Mouse (Mus musculus) embryonic facial prominence, embryonic 13.5 days (tissue): Measurements from ENCODE around the gene Wdr70. TPM values are rescaled to one million over a fixed set of nuclear protein-coding genes. Genes with fewer than 3 reads are reported as not detected.

Experiments
- ATAC-seq: fragments of 200-750 bp; cut with Nextera tagmentation; 2 replicates; pipeline ENCODE4 v1.8.0; 2017; ENCODE audit warnings: low read depth; ENCODE audit not compliant: insufficient number of reproducible peaks, insufficient read depth, low FRiP score, low TSS enrichment
- H3K27ac ChIP-seq: fragments of 300-500 bp; sonication (generic); 2 replicates; pipeline ENCODE4 v1.5.1; 2015; ENCODE audit warnings: moderate library complexity, mild to moderate bottlenecking, inconsistent platforms
- H3K27me3 ChIP-seq: fragments of 300-500 bp; sonication (generic); 2 replicates; pipeline ENCODE4 v1.6.1; 2015; ENCODE audit warnings: mild to moderate bottlenecking, inconsistent platforms
- H3K36me3 ChIP-seq: fragments of 300-500 bp; sonication (generic); 2 replicates; pipeline ENCODE4 v1.6.1; 2015; ENCODE audit warnings: mild to moderate bottlenecking, inconsistent platforms
- H3K4me1 ChIP-seq: fragments of 300-500 bp; sonication (generic); 2 replicates; pipeline ENCODE4 v1.6.1; 2015; ENCODE audit warnings: inconsistent platforms
- H3K4me2 ChIP-seq: fragments of 300-500 bp; sonication (generic); 2 replicates; pipeline ENCODE4 v1.6.1; 2015; ENCODE audit warnings: moderate library complexity, mild to moderate bottlenecking, inconsistent platforms
- H3K4me3 ChIP-seq: fragments of 300-500 bp; sonication (generic); 2 replicates; pipeline ENCODE4 v1.5.1; 2015; ENCODE audit warnings: mild to moderate bottlenecking, inconsistent platforms
- H3K9ac ChIP-seq: fragments of 300-500 bp; sonication (generic); 2 replicates; pipeline ENCODE4 v1.6.1; 2015; ENCODE audit warnings: mild to moderate bottlenecking, inconsistent platforms
- H3K9me3 ChIP-seq: fragments of 300-500 bp; sonication (generic); 2 replicates; pipeline ENCODE4 v1.6.1; 2016; ENCODE audit warnings: inconsistent platforms
- WGBS: fragments of 180-500 bp; shearing (Covaris S2); methylation state at CpG from one replicate; pipeline ENCODE4 v1.1.7; 2015; ENCODE audit warnings: mixed read lengths; 5-methylcytosine and 5-hydroxymethylcytosine counted together
- polyA plus RNA-seq: library from polyadenylated mRNA; unstranded; fragments of >200 nt; fragmentation: Nextera tagmentation; extraction: Ambion mirVana; gene quantifications from 2 replicates; pipeline ENCODE4 v1.2.1, GENCODE M21; 2015

The Wdr70 gene
- polyA plus RNA-seq, 1 experiment from 2014 or later: 65.9 TPM

DNA sequence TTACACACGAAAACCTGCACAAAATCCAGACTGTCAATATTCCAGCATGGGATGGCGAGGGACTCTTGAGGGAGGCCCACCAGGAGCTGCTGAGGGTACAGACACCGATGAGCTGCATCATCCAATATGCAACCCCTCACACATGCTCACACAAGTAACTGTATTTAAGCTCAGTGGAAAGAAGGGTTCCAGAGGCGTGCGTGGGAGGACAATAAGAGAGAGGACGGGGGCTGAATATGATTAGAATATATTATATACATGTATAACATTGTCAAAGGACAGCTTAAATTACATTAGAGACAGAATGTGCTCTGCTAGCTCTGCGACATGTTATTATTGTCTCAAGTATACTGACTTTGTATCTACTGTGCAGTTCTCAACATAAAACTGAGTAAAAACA, 87.6 kb downstream of the Wdr70 start:
- no peaks in the 10 kb centered on the region for H3K9me3 ChIP-seq
- H3K4me1 ChIP-seq: 0 out of 2 replicates have a peak, but pooled peaks cover 2% of the 10 kb centered on the region
- H3K9ac ChIP-seq: no peak overlapping the region
- WGBS: 82% methylated on average over 7 of the region's 7 CpGs
- H3K36me3 ChIP-seq: no peaks in the 10 kb centered on the region
- no peak overlapping the region for H3K27ac ChIP-seq
- H3K4me3 ChIP-seq: no peak overlapping the region
- no peaks in the 10 kb centered on the region for H3K27me3 ChIP-seq
- no peak overlapping the region for H3K4me2 ChIP-seq
- no peak for ATAC-seq

DNA sequence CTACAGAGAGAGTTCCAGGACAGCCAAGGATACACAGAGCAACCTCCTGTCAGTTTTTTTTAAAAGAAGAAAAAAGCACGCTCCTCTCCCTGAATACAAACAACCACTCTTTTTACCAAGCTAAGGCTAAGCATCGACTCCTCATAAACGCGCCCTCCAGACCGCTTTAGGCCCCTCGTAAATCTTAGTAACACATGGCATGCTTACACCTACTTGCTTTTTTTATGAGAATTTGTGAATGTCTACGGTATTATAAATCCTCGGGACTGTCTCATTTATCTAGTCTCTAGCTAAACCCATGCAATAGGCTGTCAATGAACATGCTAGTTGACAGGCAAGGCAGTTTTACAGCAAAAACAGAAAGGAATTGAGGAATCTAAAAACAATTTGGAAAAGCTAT, 91.6 kb downstream of the Wdr70 start:
- Histone ChIP-seq H3K9me3 (no peaks in the 10 kb centered on the region), H3K4me3 (no peak overlapping the region), H3K4me1 (no peaks in the 10 kb centered on the region), H3K4me2 (no peak overlapping the region), H3K27ac (no peak overlapping the region), H3K36me3 (no peaks in the 10 kb centered on the region), H3K27me3 (no peaks in the 10 kb centered on the region), H3K9ac (no peak overlapping the region)
- WGBS: 93% methylated on average over 8 of the region's 8 CpGs
- no peak for ATAC-seq

DNA sequence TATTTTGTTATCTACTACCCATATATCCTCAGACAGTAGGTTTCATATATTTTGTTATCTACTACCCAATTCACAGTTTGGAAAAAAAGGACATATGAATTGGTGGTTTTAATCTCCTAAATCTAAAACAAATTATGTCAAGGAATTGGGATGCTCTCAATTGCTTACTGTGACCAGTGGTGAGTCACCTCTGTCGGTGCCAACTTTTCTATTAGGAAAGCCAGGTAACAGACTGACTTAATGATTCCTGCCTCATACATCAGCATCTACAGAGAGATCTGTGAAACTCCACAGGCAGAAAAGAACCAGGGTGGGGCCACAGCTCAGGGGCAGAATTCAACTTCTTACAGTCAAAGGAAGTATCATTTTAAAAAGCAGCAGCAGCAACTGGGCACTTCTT, 93.0 kb downstream of the Wdr70 start:
- Histone ChIP-seq H3K9me3 (no peaks in the 10 kb centered on the region), H3K4me2 (no peak overlapping the region), H3K27ac (no peak overlapping the region), H3K9ac (no peak overlapping the region), H3K36me3 (no peaks in the 10 kb centered on the region), H3K4me3 (no peak overlapping the region), H3K4me1 (no peaks in the 10 kb centered on the region), H3K27me3 (no peaks in the 10 kb centered on the region)
- 97% methylated on average over 1 of the region's 1 CpGs for WGBS
- no peak for ATAC-seq

DNA sequence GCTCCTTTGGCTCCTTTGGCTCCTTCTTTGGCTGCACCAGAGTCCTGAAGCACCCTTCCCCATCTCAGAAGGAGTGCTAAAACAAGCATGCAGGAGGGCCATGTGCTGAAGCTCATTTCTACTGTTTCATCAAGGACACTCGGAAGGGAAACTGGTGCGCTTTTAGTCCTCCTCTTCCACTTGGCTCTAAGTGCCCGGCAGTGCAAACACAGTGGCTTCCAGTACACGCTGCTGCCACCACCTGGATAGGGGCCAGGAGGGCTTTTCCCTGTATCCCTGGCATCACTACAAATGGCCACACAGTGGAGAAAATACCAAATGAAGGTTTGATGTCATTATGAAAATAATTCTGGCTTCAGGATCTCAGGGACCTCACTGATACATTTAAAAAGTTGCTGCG, 93.5 kb downstream of the Wdr70 start:
- H3K9ac ChIP-seq: no peak overlapping the region
- no peak overlapping the region for H3K4me3 ChIP-seq
- H3K36me3 ChIP-seq: no peaks in the 10 kb centered on the region
- H3K27me3 ChIP-seq: no peaks in the 10 kb centered on the region
- WGBS: 68% methylated on average over 5 of the region's 5 CpGs
- no peak for ATAC-seq
- no peaks in the 10 kb centered on the region for H3K4me1 ChIP-seq
- H3K4me2 ChIP-seq: no peak overlapping the region
- H3K9me3 ChIP-seq: no peaks in the 10 kb centered on the region
- no peak overlapping the region for H3K27ac ChIP-seq

DNA sequence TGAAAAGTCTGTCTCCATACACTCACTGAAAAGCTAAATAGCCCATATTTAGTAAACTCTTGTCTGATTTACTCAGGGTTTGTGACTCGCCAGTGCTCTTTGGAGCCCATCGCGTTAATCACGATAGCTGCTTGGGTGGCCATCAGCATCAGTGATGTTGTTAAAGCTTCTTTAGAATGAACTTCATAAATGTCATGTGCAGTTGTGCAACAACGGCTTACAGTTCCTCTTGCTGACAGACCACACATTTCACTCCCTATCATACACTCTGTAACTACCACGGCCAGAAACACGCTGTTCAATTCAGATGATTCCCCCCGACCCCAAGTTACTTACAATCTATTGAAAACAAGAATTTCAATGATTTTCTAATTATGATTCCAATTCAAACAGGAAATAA, 95.2 kb downstream of the Wdr70 start:
- ATAC-seq: no peak
- Histone ChIP-seq H3K4me3 (no peak overlapping the region), H3K9ac (no peak overlapping the region), H3K4me2 (no peak overlapping the region), H3K4me1 (no peaks in the 10 kb centered on the region), H3K27ac (no peak overlapping the region), H3K36me3 (no peaks in the 10 kb centered on the region), H3K27me3 (no peaks in the 10 kb centered on the region), H3K9me3 (no peaks in the 10 kb centered on the region)
- WGBS: 88% methylated on average over 8 of the region's 8 CpGs

DNA sequence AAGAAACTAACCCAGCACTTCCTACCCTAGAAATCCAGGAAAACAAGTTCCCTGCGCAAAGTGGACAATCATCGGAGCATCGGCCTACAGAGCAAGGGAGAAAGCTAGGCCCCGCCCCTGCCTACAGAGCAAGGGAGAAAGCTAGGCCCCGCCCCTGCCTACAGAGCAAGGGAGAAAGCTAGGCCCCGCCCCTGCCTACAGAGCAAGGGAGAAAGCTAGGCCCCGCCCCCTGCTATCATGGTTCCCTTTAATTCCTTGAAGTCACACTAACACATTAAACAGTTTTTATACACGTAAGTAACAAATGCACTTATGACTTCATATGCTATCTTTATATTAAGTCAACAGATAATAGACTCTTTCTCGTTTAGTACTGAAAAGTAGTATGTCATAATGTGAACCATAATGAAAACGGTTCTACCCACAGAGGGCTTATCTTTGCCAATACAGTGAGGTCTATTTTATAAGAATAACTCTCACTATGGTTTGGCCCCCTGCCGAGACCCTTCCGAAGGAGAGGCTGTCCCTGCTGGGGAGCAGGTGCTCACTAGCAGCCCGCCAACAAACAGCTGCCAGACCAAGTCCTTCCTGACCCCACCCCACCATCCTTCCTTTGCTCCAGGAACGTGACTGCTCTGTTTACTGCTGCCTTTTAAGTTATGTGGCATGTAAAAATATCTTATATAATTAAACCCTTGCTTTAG, 100.0 kb downstream of the Wdr70 start:
- no peak overlapping the region for H3K4me3 ChIP-seq
- ATAC-seq: no peak
- H3K27me3 ChIP-seq: no peaks in the 10 kb centered on the region
- H3K9ac ChIP-seq: no peak overlapping the region
- no peaks in the 10 kb centered on the region for H3K36me3 ChIP-seq
- WGBS: 59% methylated on average over 14 of the region's 14 CpGs
- H3K4me1 ChIP-seq: peaks cover 4% of the 10 kb centered on the region
- H3K9me3 ChIP-seq: no peaks in the 10 kb centered on the region
- no peak overlapping the region for H3K4me2 ChIP-seq
- no peak overlapping the region for H3K27ac ChIP-seq

DNA sequence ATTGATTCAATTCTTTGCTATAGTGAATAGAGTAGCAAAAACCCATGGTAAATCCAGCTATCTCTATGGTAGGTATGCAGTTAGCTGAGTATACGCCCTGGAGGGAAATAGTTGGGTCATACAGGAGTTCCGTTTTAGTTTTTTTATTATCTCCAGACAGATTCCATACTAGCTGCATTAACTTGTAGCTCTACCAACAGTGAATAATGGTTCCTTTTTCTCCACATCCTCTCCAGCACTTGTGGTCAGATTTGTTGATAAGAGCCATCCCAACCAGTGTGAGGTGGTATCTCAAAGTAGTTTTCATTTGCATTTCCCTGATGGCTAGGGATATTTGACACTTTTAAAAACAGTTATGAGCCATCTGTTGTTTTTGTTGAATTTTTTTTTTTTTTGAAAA, 100.9 kb downstream of the Wdr70 start:
- Histone ChIP-seq H3K4me2 (no peak overlapping the region), H3K9me3 (no peaks in the 10 kb centered on the region), H3K27ac (no peak overlapping the region), H3K36me3 (no peaks in the 10 kb centered on the region), H3K27me3 (no peaks in the 10 kb centered on the region), H3K4me3 (no peak overlapping the region), H3K9ac (no peak overlapping the region), H3K4me1 (peaks cover 12% of the 10 kb centered on the region)
- no peak for ATAC-seq
- WGBS: 56% methylated on average over 2 of the region's 2 CpGs

DNA sequence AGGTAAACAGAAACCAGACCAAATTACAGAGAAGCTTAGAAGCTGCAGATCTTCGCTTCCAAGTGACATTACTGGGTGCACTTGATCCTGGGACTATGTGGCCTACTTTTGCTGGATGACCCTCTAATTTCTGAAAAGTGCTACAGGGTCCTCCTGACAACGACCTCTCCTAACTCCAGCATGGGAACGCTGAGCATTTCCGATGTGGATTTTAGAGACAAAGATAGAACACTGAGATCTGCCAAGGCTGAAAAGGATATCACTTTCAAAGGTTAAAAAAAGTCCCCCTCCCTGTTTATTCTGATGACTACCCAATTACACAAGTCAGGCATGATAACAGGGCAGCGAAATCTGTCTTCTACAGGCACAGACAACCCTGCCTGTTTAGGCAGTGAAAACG, 105.3 kb downstream of the Wdr70 start:
- Histone ChIP-seq H3K9me3 (no peaks in the 10 kb centered on the region), H3K9ac (no peak overlapping the region), H3K27me3 (no peaks in the 10 kb centered on the region), H3K4me2 (no peak overlapping the region), H3K36me3 (no peaks in the 10 kb centered on the region), H3K4me1 (peaks cover 13% of the 10 kb centered on the region), H3K4me3 (no peak overlapping the region), H3K27ac (no peak overlapping the region)
- 58% methylated on average over 6 of the region's 6 CpGs for WGBS
- ATAC-seq: no peak

DNA sequence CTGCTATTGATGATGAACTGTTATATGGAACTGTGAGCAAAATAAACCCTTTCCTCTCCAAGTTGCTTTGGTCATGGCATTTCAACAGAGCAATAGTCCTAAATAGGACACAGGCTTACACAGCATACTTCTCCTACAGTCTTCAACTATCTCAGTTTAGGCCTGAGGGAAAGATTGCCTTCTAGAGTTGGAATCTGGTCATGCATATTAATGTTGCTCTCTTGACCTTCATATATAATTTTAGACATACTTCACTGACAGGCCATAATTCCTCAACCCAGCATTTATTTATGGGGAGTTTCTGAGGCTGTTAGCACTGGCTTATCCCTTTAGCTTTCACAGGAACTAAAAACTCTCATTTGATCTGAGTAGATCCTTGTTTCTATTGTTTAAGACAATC, 108.9 kb downstream of the Wdr70 start:
- Histone ChIP-seq H3K9me3 (no peaks in the 10 kb centered on the region), H3K27ac (no peak overlapping the region), H3K4me1 (peaks cover 19% of the 10 kb centered on the region), H3K9ac (no peak overlapping the region), H3K4me3 (no peak overlapping the region), H3K36me3 (no peaks in the 10 kb centered on the region), H3K4me2 (no peak overlapping the region), H3K27me3 (no peaks in the 10 kb centered on the region)
- no peak for ATAC-seq

DNA sequence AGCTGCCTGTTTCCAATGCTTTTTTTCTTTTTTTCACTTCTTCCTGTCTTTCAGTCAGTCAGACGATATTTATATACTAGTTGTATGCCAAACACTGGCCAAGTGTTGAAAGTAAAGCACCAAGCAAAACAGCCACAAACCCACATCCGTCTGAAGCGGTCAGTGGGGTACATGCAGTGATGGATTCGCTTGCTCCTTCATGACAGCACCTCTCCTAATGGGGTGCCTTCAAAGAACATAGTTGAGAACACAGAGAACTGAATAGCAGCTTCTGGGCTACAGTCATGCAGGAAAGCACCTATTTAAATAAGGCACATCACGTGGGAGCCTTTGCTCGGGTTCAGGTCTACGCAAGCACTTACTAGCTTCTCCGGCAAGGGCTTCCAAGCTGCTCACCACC, 111.6 kb downstream of the Wdr70 start:
- no peaks in the 10 kb centered on the region for H3K27me3 ChIP-seq
- ATAC-seq: no peak
- WGBS: 91% methylated on average over 8 of the region's 8 CpGs

DNA sequence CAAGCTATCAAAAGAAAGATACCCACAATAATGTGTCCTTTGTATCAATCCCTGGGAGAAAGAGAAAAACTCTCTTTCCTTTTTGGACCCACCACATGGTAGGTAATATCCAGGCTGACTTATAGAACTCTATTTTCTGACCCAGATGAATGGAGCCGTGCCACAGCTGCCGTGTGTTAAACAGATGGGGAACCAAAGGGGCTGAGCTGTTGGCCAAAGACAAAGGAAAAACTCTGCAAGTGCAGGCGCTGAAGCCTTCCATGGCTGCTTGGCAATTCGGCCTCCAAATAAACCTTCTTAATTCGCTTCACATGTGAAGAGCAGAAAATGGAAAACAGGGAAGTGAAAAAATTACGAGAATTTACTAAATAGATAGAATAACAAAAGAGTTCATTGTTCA, 112.7 kb downstream of the Wdr70 start:
- no peak overlapping the region for H3K27ac ChIP-seq
- WGBS: 31% methylated on average over 6 of the region's 6 CpGs
- 0 out of 2 replicates have a peak, but pooled peaks cover 5% of the 10 kb centered on the region for H3K4me1 ChIP-seq
- H3K36me3 ChIP-seq: 0 out of 2 replicates have a peak, but pooled peaks cover 4% of the 10 kb centered on the region
- H3K4me2 ChIP-seq: no peak overlapping the region
- H3K9me3 ChIP-seq: no peaks in the 10 kb centered on the region
- H3K9ac ChIP-seq: no peak overlapping the region
- no peaks in the 10 kb centered on the region for H3K27me3 ChIP-seq
- ATAC-seq: no peak
- no peak overlapping the region for H3K4me3 ChIP-seq

More for the DNA sequence above, 111.6 kb downstream of the Wdr70 start:
- Histone ChIP-seq H3K4me3 (no peak overlapping the region), H3K36me3 (0 out of 2 replicates have a peak, but pooled peaks cover 4% of the 10 kb centered on the region), H3K9ac (no peak overlapping the region), H3K4me2 (no peak overlapping the region), H3K27ac (no peak overlapping the region), H3K9me3 (no peaks in the 10 kb centered on the region), H3K4me1 (0 out of 2 replicates have a peak, but pooled peaks cover 5% of the 10 kb centered on the region)

DNA sequence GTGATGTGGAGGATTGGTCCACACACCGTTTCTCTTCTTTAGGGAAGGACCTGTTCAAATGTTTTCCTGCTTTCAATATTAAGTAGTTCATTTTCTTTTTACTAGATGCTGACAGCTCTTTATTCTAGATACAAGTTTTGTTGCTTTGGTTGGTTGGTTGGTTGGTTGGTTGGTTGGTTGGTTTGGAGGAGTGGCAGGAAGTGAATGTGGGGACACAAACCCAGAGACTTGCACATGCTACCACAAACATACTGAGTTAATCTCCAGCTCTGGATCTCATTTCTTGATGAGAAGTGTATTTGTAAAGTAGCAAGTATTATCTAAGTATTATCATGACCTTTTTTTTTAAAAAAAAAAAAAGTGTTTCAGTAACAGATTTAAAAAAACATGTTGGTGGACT, 120.4 kb downstream of the Wdr70 start:
- Histone ChIP-seq H3K36me3 (peaks cover 8% of the 10 kb centered on the region), H3K9ac (no peak overlapping the region), H3K27ac (no peak overlapping the region), H3K27me3 (no peaks in the 10 kb centered on the region), H3K4me1 (no peaks in the 10 kb centered on the region), H3K9me3 (no peaks in the 10 kb centered on the region), H3K4me2 (no peak overlapping the region), H3K4me3 (no peak overlapping the region)
- no peak for ATAC-seq
- WGBS: 80% methylated on average over 1 of the region's 1 CpGs
